Mouse (Mus musculus) erythroblast, embryonic 14.5 days (primary cell): ENCODE results near the gene Bicdl2. TPM values are rescaled to one million over a fixed set of nuclear protein-coding genes. Genes with fewer than 3 reads are reported as not detected.

ENCODE experiments used
- H3K27me3 ChIP-seq: 2 replicates; pipeline ENCODE4 v1.6.1; 2012; ENCODE audit warnings: inconsistent platforms; ENCODE audit not compliant: control insufficient read depth
- H3K36me3 ChIP-seq: 2 replicates; pipeline ENCODE4 v1.6.1; 2012; ENCODE audit warnings: mild to moderate bottlenecking, inconsistent platforms; ENCODE audit not compliant: control insufficient read depth
- H3K4me1 ChIP-seq: 2 replicates; pipeline ENCODE4 v1.6.1; 2012; ENCODE audit warnings: inconsistent platforms; ENCODE audit not compliant: control insufficient read depth
- H3K4me3 ChIP-seq: replicated peaks from 2 replicates; pipeline ENCODE3; 2012; ENCODE audit warnings: moderate library complexity, mild to moderate bottlenecking, inconsistent platforms
- H3K9me3 ChIP-seq: 2 replicates; pipeline ENCODE4 v1.6.1; 2012; ENCODE audit warnings: low read length, inconsistent platforms, mixed read lengths; ENCODE audit not compliant: control insufficient read depth
- GATA1 ChIP-seq: IDR thresholded peaks from 2 replicates; pipeline ENCODE4 v1.6.1; 2012; ENCODE audit warnings: low read length, inconsistent platforms, mixed read lengths
- TAL1 ChIP-seq: IDR thresholded peaks from 3 replicates; pipeline ENCODE4 v1.6.1; 2012; ENCODE audit warnings: low read length, inconsistent platforms, mixed read lengths
- polyA plus RNA-seq: library from polyadenylated mRNA; stranded (reverse); fragments of >175 nt; gene quantifications from 2 replicates; pipeline ENCODE4 v1.2.3, GENCODE M21; 2012

Gene Bicdl2
- polyA plus RNA-seq, 1 experiment: not detected

DNA sequence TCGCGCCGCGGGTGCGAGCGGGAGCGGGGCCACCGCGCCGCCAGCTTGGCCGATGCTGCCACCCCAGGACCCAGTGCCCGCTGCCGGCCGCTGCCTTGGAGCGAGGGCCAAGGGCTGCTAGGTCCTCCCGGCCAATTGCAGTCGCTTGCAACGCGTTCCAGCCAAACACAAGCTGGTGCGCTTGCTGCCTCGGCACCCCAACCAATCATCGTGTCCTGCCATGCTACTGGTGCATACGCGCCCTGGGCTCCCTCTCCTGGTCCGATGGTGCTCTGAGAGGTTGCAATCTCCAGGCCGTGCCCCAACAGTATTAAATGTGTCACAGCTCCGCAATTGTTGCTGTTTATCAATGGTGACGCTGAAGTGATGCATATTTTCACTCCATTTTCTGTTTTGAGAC, 39.8 kb downstream of the Bicdl2 start:
- no peak for TF ChIP-seq TAL1
- TF ChIP-seq GATA1: no peak
- peaks cover 3% of the 10 kb centered on the region; the same call in 1 of the 2 replicates for H3K9me3 ChIP-seq
- H3K27me3 ChIP-seq: peaks cover 71% of the 10 kb centered on the region
- H3K4me3 ChIP-seq: peak overlapping the region; percentile 63
- no peaks in the 10 kb centered on the region for H3K36me3 ChIP-seq
- H3K4me1 ChIP-seq: peaks cover 11% of the 10 kb centered on the region

- Histone ChIP-seq H3K4me3 (no peak overlapping the region), H3K27me3 (peaks cover 57% of the 10 kb centered on the region), H3K36me3 (no peaks in the 10 kb centered on the region), H3K9me3 (peaks cover 3% of the 10 kb centered on the region; the same call in 1 of the 2 replicates), H3K4me1 (peaks cover 11% of the 10 kb centered on the region)
- no peak for TF ChIP-seq TAL1
- TF ChIP-seq GATA1: no peak
These were observed 43.0 kb downstream of the Bicdl2 start for GRCm38 (mm10) chr17:23703301-23703700.

DNA sequence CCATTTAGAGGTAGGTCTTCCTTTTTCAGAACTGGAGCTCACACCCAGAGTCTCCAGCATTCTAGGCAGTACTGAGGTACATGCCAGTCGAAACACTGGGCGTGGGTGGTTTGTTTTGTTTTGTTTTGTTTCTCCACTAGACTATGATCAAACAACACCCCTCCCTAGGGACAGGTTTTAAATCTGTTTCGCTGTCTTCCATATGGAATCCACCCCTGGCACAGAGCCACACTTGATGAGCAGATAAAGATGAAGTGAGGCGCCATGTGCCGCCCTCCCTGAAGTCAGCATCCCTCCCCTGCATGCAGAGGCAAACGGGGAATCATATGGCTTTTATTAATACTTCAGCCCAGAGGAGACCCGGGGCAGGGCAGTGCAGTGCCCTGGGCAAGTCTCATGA, 44.4 kb downstream of the Bicdl2 start:
- Histone ChIP-seq H3K27me3 (peaks cover 43% of the 10 kb centered on the region), H3K36me3 (no peaks in the 10 kb centered on the region), H3K4me1 (peaks cover 5% of the 10 kb centered on the region), H3K4me3 (no peak overlapping the region), H3K9me3 (peaks cover 3% of the 10 kb centered on the region; the same call in 1 of the 2 replicates)
- TF ChIP-seq TAL1 (no peak), GATA1 (no peak)

DNA sequence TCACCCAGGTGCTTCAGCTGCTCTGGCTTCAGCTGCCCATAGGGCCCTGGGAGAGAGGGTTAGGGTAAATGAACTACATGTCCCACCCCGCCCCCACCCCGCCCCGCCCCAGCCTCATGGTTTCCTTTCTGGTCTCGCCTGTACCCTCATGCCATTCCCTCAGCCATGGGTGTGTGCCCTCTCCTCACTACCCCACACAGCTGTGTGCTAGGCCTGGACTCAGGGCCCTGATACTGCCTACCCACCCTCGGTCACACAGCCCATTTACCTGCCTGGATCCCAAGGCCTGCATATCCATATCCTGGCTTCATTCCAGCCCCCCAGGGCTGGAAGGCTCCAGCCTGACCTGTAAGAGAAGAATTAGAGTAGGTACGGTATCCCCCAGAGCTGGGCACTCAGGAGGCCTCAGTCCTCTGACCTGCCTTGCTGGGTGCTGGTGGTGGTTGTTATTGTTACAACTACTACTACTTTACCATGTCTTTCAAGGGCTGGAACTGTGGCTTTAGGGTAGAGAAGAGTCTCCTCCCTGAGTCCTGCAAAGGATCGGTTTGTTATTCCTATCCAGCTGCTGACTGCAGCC, 45.3 kb downstream of the Bicdl2 start:
- Histone ChIP-seq H3K4me3 (no peak overlapping the region), H3K36me3 (no peaks in the 10 kb centered on the region), H3K9me3 (no peaks in the 10 kb centered on the region), H3K4me1 (no peaks in the 10 kb centered on the region), H3K27me3 (peaks cover 34% of the 10 kb centered on the region)
- TF ChIP-seq TAL1: no peak
- TF ChIP-seq GATA1: no peak

DNA sequence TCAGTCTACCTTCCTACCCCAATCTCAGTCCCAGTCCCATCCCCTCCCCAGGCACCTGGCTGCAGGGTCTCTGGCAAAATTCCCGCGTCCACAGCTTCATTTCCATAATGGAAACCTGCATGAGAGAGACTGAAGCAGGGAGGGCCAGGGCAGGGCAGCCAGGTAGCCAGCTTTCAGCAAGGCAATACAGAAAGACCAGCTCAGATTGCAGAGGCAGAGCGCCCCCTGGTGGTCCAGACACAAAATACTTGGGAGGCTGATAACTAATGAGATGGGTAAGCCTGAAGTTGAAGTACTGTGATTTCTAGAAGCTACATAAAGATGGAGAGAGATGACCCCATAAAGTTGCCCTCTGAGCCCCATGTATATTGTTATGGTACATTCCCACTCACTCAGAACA, 45.9 kb downstream of the Bicdl2 start:
- Histone ChIP-seq H3K36me3 (no peaks in the 10 kb centered on the region), H3K4me3 (no peak overlapping the region), H3K9me3 (no peaks in the 10 kb centered on the region), H3K4me1 (no peaks in the 10 kb centered on the region), H3K27me3 (peaks cover 28% of the 10 kb centered on the region)
- TF ChIP-seq TAL1 (no peak), GATA1 (no peak)

GRCm38 (mm10) chr17:23717003-23717402, 56.7 kb downstream of the Bicdl2 start:
- Histone ChIP-seq H3K4me3 (no peak overlapping the region), H3K4me1 (no peaks in the 10 kb centered on the region), H3K27me3 (peaks cover 4% of the 10 kb centered on the region; the same call in 1 of the 2 replicates), H3K9me3 (no peaks in the 10 kb centered on the region), H3K36me3 (no peaks in the 10 kb centered on the region)
- TF ChIP-seq TAL1 (no peak), GATA1 (no peak)

Other genes starting within 250 kb of the Bicdl2 start
- under 0.01 TPM in 1 of 2 replicates, not detected in the other for gene Vmn2r117, start 180.8 kb upstream of the Bicdl2 start, polyA plus RNA-seq
- 0.22 and 0.26 TPM in 2 replicates for gene Zfp213, start 96.3 kb upstream of the Bicdl2 start, polyA plus RNA-seq
- 0.03 TPM in 1 of 2 replicates, not detected in the other for gene Zfp13, start 61.0 kb upstream of the Bicdl2 start, polyA plus RNA-seq
- not detected in 2 replicates for gene Zscan10, start 59.6 kb upstream of the Bicdl2 start, polyA plus RNA-seq
- not detected in 2 replicates for gene Mmp25, start 15.2 kb upstream of the Bicdl2 start, polyA plus RNA-seq
- gene Hcfc1r1, start 13.1 kb downstream of the Bicdl2 start, polyA plus RNA-seq: 35.0 and 35.6 TPM in 2 replicates
- gene Thoc6, start 13.4 kb downstream of the Bicdl2 start, polyA plus RNA-seq: 8.8 and 10.0 TPM in 2 replicates
- 0.05 TPM in 1 of 2 replicates, not detected in the other for gene Tnfrsf12a, start 17.0 kb downstream of the Bicdl2 start, polyA plus RNA-seq
- not detected in 2 replicates for gene Cldn6, start 18.7 kb downstream of the Bicdl2 start, polyA plus RNA-seq
- gene Cldn9, start 23.5 kb downstream of the Bicdl2 start, polyA plus RNA-seq: not detected in 2 replicates
- gene 1520401A03Rik, start 62.3 kb downstream of the Bicdl2 start, polyA plus RNA-seq: 0.06 TPM in 1 of 2 replicates, not detected in the other
- gene Pkmyt1, start 65.8 kb downstream of the Bicdl2 start, polyA plus RNA-seq: 46.9 and 56.9 TPM in 2 replicates
- gene Paqr4, start 80.4 kb downstream of the Bicdl2 start, polyA plus RNA-seq: 2.2 and 3.9 TPM in 2 replicates
- gene Kremen2, start 85.3 kb downstream of the Bicdl2 start, polyA plus RNA-seq: 0.02 TPM in 1 of 2 replicates, not detected in the other
- gene Flywch1, start 111.1 kb downstream of the Bicdl2 start, polyA plus RNA-seq: 1.4 and 2.3 TPM in 2 replicates
- 0.06 TPM in 1 of 2 replicates, not detected in the other for gene Flywch2, start 125.6 kb downstream of the Bicdl2 start, polyA plus RNA-seq
- 21.7 and 36.5 TPM in 2 replicates for gene Srrm2, start 130.0 kb downstream of the Bicdl2 start, polyA plus RNA-seq
- 109 and 150 TPM in 2 replicates for gene Elob, start 168.6 kb downstream of the Bicdl2 start, polyA plus RNA-seq
- not detected in 2 replicates for gene Prss33, start 175.6 kb downstream of the Bicdl2 start, polyA plus RNA-seq
- 0.03 TPM in 1 of 2 replicates, not detected in the other for gene Prss32, start 183.3 kb downstream of the Bicdl2 start, polyA plus RNA-seq
- 0.05 and 0.09 TPM in 2 replicates for gene Prss41, start 183.7 kb downstream of the Bicdl2 start, polyA plus RNA-seq
- not detected in 2 replicates for gene Prss21, start 207.6 kb downstream of the Bicdl2 start, polyA plus RNA-seq
- gene Dcpp1, start 220.4 kb downstream of the Bicdl2 start, polyA plus RNA-seq: not detected in 2 replicates
- not detected in 2 replicates for gene Dcpp2, start 220.4 kb downstream of the Bicdl2 start, polyA plus RNA-seq